Mouse (Mus musculus): Measurements from ENCODE around the gene Speg. TPM values are rescaled to one million over a fixed set of nuclear protein-coding genes. Genes with fewer than 3 reads are reported as not detected.

Gene Speg
- polyA plus RNA-seq, 1 experiment = 19.8 TPM

DNA sequence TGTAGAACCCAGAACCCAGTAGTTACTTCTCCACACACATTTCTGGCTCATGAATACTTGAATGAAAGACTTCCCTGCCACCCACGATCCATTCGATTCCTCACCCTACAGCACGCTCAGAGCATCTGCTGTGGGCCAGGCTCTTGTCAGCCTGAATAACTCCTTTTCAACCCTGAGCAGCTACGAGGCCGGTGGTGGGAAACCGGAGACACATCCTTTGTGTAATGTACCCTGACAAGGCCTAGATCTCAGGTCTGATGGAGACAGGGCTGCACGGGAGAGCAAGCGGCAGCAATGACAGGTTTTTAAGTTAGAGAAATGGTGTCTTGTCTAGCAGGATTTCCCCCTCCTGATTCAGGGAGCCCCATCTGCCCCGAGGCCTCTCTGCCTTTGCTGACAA is 35.8 kb upstream of the Speg start:
- H3K9ac ChIP-seq (ENCODE audit: low read depth, poor library complexity, severe bottlenecking) = no peak overlapping the region
- TF ChIP-seq EP300 (IDR thresholded peaks at IDR 0.05; ENCODE audit: insufficient read depth, low read depth, low read length) (no peak), CTCF (IDR thresholded peaks at IDR 0.05; ENCODE audit: low read depth, low read length) (no peak), POLR2A (IDR thresholded peaks at IDR 0.05; ENCODE audit: insufficient read depth, low read length) (no peak)

DNA sequence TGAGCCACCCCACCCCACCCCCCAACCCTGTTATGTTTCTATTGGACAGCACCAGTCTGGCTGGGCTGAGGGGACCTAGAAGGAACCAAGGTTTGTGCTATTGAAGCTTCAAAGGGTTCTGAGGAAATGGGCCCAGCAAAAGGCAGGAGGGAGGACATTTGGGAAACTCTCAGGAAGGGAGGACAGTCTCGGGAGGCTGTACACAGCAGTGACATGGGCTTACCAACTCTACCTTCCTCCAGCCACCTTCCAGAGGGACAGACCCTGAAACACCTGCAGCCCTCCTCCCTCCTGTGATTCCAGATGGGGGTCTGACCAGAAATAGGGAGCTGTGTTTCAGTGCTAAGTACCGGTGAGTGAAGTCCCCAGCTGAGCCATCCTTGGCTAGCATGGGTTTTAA is 34.6 kb upstream of the Speg start:
- H3K27ac ChIP-seq (ENCODE audit: insufficient read depth, low read length) = no peak overlapping the region
- TF ChIP-seq CTCF (IDR thresholded peaks at IDR 0.05; ENCODE audit: low read depth, low read length) = no peak
- no peak for TF ChIP-seq POLR2A (IDR thresholded peaks at IDR 0.05; ENCODE audit: insufficient read depth, low read length)
- no peak for TF ChIP-seq EP300 (IDR thresholded peaks at IDR 0.05; ENCODE audit: insufficient read depth, low read depth, low read length)
- H3K27me3 ChIP-seq (ENCODE audit: control insufficient read depth, insufficient read depth, low read length, poor library complexity, severe bottlenecking) = no peaks in the 10 kb centered on the region
- no peak overlapping the region for H3K4me3 ChIP-seq (ENCODE audit: low read depth, low read length)
- no peaks in the 10 kb centered on the region for H3K36me3 ChIP-seq (ENCODE audit: control insufficient read depth, insufficient read depth, low read length, poor library complexity, severe bottlenecking)
- H3K9ac ChIP-seq (ENCODE audit: low read depth, poor library complexity, severe bottlenecking) = no peak overlapping the region
- peaks cover 2% of the 10 kb centered on the region for H3K4me1 ChIP-seq (ENCODE audit: control insufficient read depth, insufficient read depth, low read length)
- H3K9me3 ChIP-seq (replicated peaks; ENCODE audit: control insufficient read depth, insufficient read depth, low read length, poor library complexity, severe bottlenecking) = no peaks in the 10 kb centered on the region

More for the DNA sequence above, 35.8 kb upstream of the Speg start:
- Histone ChIP-seq H3K27me3 (ENCODE audit: control insufficient read depth, insufficient read depth, low read length, poor library complexity, severe bottlenecking) (no peaks in the 10 kb centered on the region), H3K36me3 (ENCODE audit: control insufficient read depth, insufficient read depth, low read length, poor library complexity, severe bottlenecking) (no peaks in the 10 kb centered on the region), H3K27ac (ENCODE audit: insufficient read depth, low read length) (no peak overlapping the region), H3K4me1 (ENCODE audit: control insufficient read depth, insufficient read depth, low read length) (peaks cover 2% of the 10 kb centered on the region), H3K9me3 (replicated peaks; ENCODE audit: control insufficient read depth, insufficient read depth, low read length, poor library complexity, severe bottlenecking) (no peaks in the 10 kb centered on the region), H3K4me3 (ENCODE audit: low read depth, low read length) (no peak overlapping the region)

DNA sequence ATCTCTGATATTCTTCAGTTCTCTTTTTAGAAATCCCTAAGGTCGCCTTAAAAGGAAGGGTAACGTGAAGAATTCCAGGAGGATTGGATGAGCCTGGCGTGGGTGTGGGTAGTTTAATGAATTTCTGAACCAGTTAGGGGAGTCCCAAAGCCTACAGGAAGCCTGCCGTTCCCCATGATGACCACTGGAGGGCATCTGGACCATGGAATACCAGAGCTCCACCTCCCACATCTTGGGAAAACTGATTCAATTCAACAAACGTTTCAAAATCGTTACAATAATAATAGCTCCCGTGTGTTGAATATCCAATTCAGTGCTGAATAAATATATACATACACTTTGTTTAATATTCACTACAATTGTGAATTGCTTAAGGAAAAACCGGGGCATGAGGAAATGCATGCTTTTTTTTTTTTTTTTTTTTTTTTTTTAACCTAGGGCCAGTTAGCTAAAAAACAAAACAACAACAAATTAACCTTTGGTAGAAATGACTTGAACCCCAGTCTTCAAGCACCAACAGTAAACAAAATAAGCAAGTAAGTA is 32.2 kb upstream of the Speg start:
- Histone ChIP-seq H3K27me3 (ENCODE audit: control insufficient read depth, insufficient read depth, low read length, poor library complexity, severe bottlenecking) (no peaks in the 10 kb centered on the region), H3K9ac (ENCODE audit: low read depth, poor library complexity, severe bottlenecking) (no peak overlapping the region), H3K36me3 (ENCODE audit: control insufficient read depth, insufficient read depth, low read length, poor library complexity, severe bottlenecking) (no peaks in the 10 kb centered on the region), H3K4me1 (ENCODE audit: control insufficient read depth, insufficient read depth, low read length) (peaks cover 3% of the 10 kb centered on the region), H3K9me3 (replicated peaks; ENCODE audit: control insufficient read depth, insufficient read depth, low read length, poor library complexity, severe bottlenecking) (no peaks in the 10 kb centered on the region), H3K27ac (ENCODE audit: insufficient read depth, low read length) (no peak overlapping the region), H3K4me3 (ENCODE audit: low read depth, low read length) (no peak overlapping the region)
- TF ChIP-seq EP300 (IDR thresholded peaks at IDR 0.05; ENCODE audit: insufficient read depth, low read depth, low read length) = no peak
- TF ChIP-seq POLR2A (IDR thresholded peaks at IDR 0.05; ENCODE audit: insufficient read depth, low read length) = no peak
- peak; percentile 81 for TF ChIP-seq CTCF (IDR thresholded peaks at IDR 0.05; ENCODE audit: low read depth, low read length)

DNA sequence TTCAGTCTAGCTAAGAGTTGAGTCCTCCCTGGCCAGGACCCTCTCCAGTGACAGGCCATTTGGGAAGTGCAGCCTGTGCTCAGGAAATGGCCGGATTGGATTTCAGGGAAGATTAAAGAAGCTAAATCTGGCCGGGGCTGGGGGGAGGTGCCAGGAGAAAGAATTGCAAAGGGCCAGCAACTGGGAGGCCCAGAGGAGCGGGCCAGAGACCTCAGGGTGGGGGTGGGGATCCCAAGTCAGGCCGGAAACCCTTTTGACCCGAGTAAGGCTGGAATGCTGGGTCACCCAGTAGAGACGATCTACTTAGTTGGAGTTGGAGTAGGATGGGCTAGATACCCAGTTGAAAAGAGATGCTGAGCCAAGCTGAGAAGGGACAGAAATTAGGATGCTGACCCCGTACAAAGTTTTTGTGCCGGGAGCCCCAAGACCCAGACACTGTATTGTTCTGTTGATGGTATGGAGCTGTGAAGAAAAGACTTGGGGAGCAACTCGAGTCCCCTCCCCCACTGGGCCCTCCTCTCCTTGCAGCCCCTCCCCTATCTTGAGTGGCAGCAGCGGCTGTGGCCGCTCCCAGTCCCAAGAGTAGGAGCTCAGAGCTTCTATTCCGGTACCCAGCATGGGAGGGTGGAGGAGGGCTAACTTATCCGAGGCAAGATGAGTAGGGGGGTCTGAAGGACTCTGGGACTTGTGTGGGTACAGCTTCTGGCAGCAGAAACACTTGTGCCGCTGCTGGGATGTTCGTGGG is 30.6 kb upstream of the Speg start:
- no peaks in the 10 kb centered on the region for H3K9me3 ChIP-seq (replicated peaks; ENCODE audit: control insufficient read depth, insufficient read depth, low read length, poor library complexity, severe bottlenecking)
- H3K27me3 ChIP-seq (ENCODE audit: control insufficient read depth, insufficient read depth, low read length, poor library complexity, severe bottlenecking) = no peaks in the 10 kb centered on the region
- H3K36me3 ChIP-seq (ENCODE audit: control insufficient read depth, insufficient read depth, low read length, poor library complexity, severe bottlenecking) = no peaks in the 10 kb centered on the region
- H3K4me3 ChIP-seq (ENCODE audit: low read depth, low read length) = peak overlapping the region; percentile 67
- H3K27ac ChIP-seq (ENCODE audit: insufficient read depth, low read length) = peak overlapping the region; percentile 82
- H3K4me1 ChIP-seq (ENCODE audit: control insufficient read depth, insufficient read depth, low read length) = peaks cover 7% of the 10 kb centered on the region
- peak overlapping the region; percentile 16 for H3K9ac ChIP-seq (ENCODE audit: low read depth, poor library complexity, severe bottlenecking)
- TF ChIP-seq CTCF (IDR thresholded peaks at IDR 0.05; ENCODE audit: low read depth, low read length) (no peak), POLR2A (IDR thresholded peaks at IDR 0.05; ENCODE audit: insufficient read depth, low read length) (peak; percentile 11), EP300 (IDR thresholded peaks at IDR 0.05; ENCODE audit: insufficient read depth, low read depth, low read length) (0 out of 2 replicates have a peak, but pooled peaks have one; percentile 17)

DNA sequence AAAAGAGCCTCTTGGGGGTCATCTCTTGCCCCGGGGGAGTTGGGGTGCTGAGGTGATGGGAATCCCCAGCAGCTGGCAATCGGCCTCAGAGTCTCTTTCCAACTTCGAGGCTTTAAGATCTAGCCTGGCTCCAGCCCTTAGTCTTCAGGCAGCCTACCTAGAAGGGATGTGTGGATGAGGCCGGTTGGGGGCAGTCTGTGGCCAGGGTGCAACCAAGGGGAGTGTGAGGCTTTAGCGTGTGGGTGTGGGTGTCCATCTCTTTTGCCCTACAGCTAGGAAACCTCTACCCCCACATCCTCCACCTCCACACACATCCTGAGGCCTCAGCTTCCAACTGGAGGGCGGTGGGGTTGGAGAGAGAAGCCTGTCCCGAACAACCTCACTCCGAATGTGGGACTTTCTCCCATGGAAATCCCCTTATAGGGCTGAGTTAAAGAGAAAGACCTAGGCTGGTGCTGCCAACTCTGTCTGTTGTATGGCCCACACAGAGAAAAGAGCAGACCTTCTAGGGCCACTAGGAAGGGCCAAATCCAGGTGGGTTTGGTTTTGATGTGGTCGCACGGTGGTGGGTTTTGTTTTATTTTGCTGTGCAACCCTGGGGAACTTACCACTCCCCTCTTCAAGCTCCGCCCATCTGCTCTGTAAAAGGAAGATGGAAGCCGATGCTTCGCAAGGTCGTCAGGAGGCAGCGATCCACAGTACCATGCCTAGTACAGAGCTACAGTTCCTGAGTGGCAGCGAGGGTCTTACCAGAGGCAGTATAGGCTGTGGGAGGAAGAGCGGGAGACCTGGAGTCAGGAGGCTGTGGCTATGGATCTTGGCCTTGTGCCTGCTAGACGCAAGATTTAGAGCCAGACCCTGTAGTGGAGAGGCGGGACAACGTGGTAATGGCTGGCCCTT is 29.8 kb upstream of the Speg start:
- Histone ChIP-seq H3K27me3 (ENCODE audit: control insufficient read depth, insufficient read depth, low read length, poor library complexity, severe bottlenecking) (no peaks in the 10 kb centered on the region), H3K9me3 (replicated peaks; ENCODE audit: control insufficient read depth, insufficient read depth, low read length, poor library complexity, severe bottlenecking) (no peaks in the 10 kb centered on the region), H3K27ac (ENCODE audit: insufficient read depth, low read length) (peak overlapping the region; percentile 5), H3K4me1 (ENCODE audit: control insufficient read depth, insufficient read depth, low read length) (peaks cover 11% of the 10 kb centered on the region), H3K4me3 (ENCODE audit: low read depth, low read length) (peak overlapping the region; percentile 67), H3K36me3 (ENCODE audit: control insufficient read depth, insufficient read depth, low read length, poor library complexity, severe bottlenecking) (no peaks in the 10 kb centered on the region), H3K9ac (ENCODE audit: low read depth, poor library complexity, severe bottlenecking) (peak overlapping the region; percentile 16)
- TF ChIP-seq POLR2A (IDR thresholded peaks at IDR 0.05; ENCODE audit: insufficient read depth, low read length) = peak; percentile 46
- TF ChIP-seq EP300 (IDR thresholded peaks at IDR 0.05; ENCODE audit: insufficient read depth, low read depth, low read length) = no peak
- peak; percentile 56 for TF ChIP-seq CTCF (IDR thresholded peaks at IDR 0.05; ENCODE audit: low read depth, low read length)

Measured in ES-Bruce4 (cell line).